Mouse (Mus musculus) MEL (cell line): ENCODE results near the gene Acvr1. TPM values are rescaled to one million over a fixed set of nuclear protein-coding genes. Genes with fewer than 3 reads are reported as not detected.

Source experiments
- DNase-seq: peaks from one replicate; pipeline ENCODE4 v3.0.0; 2011; ENCODE audit warnings: low read depth, low spot score
- H3K27ac ChIP-seq: 2 replicates; pipeline ENCODE4 v1.5.1; 2012; ENCODE audit warnings: low read depth, mild to moderate bottlenecking, control low read depth, low read length, moderate library complexity; ENCODE audit not compliant: control insufficient read depth
- H3K27me3 ChIP-seq, 2 experiments: fragments of 150-350 bp in 1 of 2; sonication (generic) in 1 of 2; 2 replicates each; pipeline ENCODE4 v1.6.1; 2012; ENCODE audit warnings: low read length in 2 of 2, mild to moderate bottlenecking in 2 of 2, improper control_type of control experiment in 1 of 2, moderate library complexity in 1 of 2; ENCODE audit not compliant: insufficient read depth in 2 of 2, control insufficient read depth in 1 of 2
- H3K36me3 ChIP-seq, 2 experiments: 2 replicates each; pipeline ENCODE4 v1.6.1; 2012 to 2014; ENCODE audit warnings: low read length in 2 of 2, improper control_type of control experiment in 1 of 2, inconsistent platforms in 1 of 2, mild to moderate bottlenecking in 1 of 2; ENCODE audit not compliant: insufficient read depth in 2 of 2, control insufficient read depth in 1 of 2
- H3K4me1 ChIP-seq, 2 experiments: fragments of 150-350 bp in 1 of 2; sonication (generic) in 1 of 2; 2 replicates each; pipeline ENCODE4 v1.6.1; 2012; ENCODE audit warnings: low read length in 2 of 2, improper control_type of control experiment in 1 of 2, mild to moderate bottlenecking in 1 of 2; ENCODE audit not compliant: insufficient read depth in 2 of 2, control insufficient read depth in 1 of 2
- H3K4me3 ChIP-seq, 2 experiments: fragments of 150-350 bp in 1 of 2; sonication (generic) in 1 of 2; 2 replicates each; pipeline ENCODE4 v1.5.1; 2012; ENCODE audit warnings: low read depth in 2 of 2, low read length in 2 of 2, mild to moderate bottlenecking in 2 of 2, moderate library complexity in 2 of 2, control low read depth in 1 of 2, improper control_type of control experiment in 1 of 2; ENCODE audit not compliant: control insufficient read depth in 1 of 2, insufficient read depth in 1 of 2
- H3K79me2 ChIP-seq: 2 replicates; pipeline ENCODE4 v1.6.1; 2012; ENCODE audit warnings: mild to moderate bottlenecking, low read length, moderate library complexity; ENCODE audit not compliant: control insufficient read depth, poor library complexity, insufficient read depth
- H3K9ac ChIP-seq: 2 replicates; pipeline ENCODE4 v1.6.1; 2012; ENCODE audit warnings: low read depth, mild to moderate bottlenecking, control low read depth, low read length, moderate library complexity; ENCODE audit not compliant: control insufficient read depth, poor library complexity, severe bottlenecking
- H3K9me3 ChIP-seq: fragments of 150-350 bp; sonication (generic); replicated peaks from 2 replicates; pipeline ENCODE4 v1.6.1; 2012; ENCODE audit warnings: mild to moderate bottlenecking, low read length, improper control_type of control experiment, moderate library complexity; ENCODE audit not compliant: insufficient read depth
- BHLHE40 ChIP-seq: IDR thresholded peaks from 2 replicates; pipeline ENCODE4 v1.6.1; 2012; ENCODE audit warnings: low read depth, mild to moderate bottlenecking, inconsistent platforms, low read length, improper control_type of control experiment, borderline replicate concordance
- CTCF ChIP-seq, 3 experiments: IDR thresholded peaks in 2 of 3; conservative IDR thresholded peaks in 1 of 3; 2 replicates each; pipeline ENCODE4 v1.5.1; 2011 to 2012; ENCODE audit warnings: low read length in 3 of 3, low read depth in 2 of 3, mild to moderate bottlenecking in 2 of 3, improper control_type of control experiment in 1 of 3, inconsistent platforms in 1 of 3, mixed read lengths in 1 of 3, moderate library complexity in 1 of 3; ENCODE audit not compliant: control insufficient read depth in 1 of 3, insufficient read depth in 1 of 3, poor library complexity in 1 of 3, severe bottlenecking in 1 of 3
- E2F4 ChIP-seq: IDR thresholded peaks from 2 replicates; pipeline ENCODE4 v1.6.1; 2011; ENCODE audit warnings: low read depth, low read length, improper control_type of control experiment, borderline replicate concordance
- EP300 ChIP-seq, 2 experiments: IDR thresholded peaks; 2 replicates each; pipeline ENCODE4 v1.6.1; 2011; ENCODE audit warnings: improper control_type of control experiment in 2 of 2, low read length in 2 of 2, low read depth in 1 of 2, mild to moderate bottlenecking in 1 of 2
- GABPA ChIP-seq: IDR thresholded peaks from 2 replicates; pipeline ENCODE4 v1.6.1; 2012; ENCODE audit warnings: low read depth, mild to moderate bottlenecking, inconsistent platforms, low read length, improper control_type of control experiment, moderate library complexity
- HCFC1 ChIP-seq: IDR thresholded peaks from 2 replicates; pipeline ENCODE4 v1.6.1; 2012; ENCODE audit warnings: low read depth, mild to moderate bottlenecking, inconsistent platforms, low read length, improper control_type of control experiment, moderate library complexity
- JUND ChIP-seq: IDR thresholded peaks from 2 replicates; pipeline ENCODE4 v1.6.1; 2011; ENCODE audit warnings: low read depth, mild to moderate bottlenecking, improper control_type of control experiment, low read length
- MAX ChIP-seq: IDR thresholded peaks from 2 replicates; pipeline ENCODE4 v1.6.1; 2011; ENCODE audit warnings: low read length, improper control_type of control experiment
- MAZ ChIP-seq: IDR thresholded peaks from 2 replicates; pipeline ENCODE4 v1.6.1; 2012; ENCODE audit warnings: low read depth, mild to moderate bottlenecking, inconsistent platforms, low read length, improper control_type of control experiment
- MXI1 ChIP-seq: IDR thresholded peaks from 2 replicates; pipeline ENCODE4 v1.6.1; 2011; ENCODE audit warnings: mild to moderate bottlenecking, low read depth, low read length, improper control_type of control experiment
- NRF1 ChIP-seq: IDR thresholded peaks from 2 replicates; pipeline ENCODE4 v1.6.1; 2014; ENCODE audit warnings: low read depth, mild to moderate bottlenecking, inconsistent platforms, low read length, improper control_type of control experiment, moderate library complexity; ENCODE audit not compliant: poor library complexity, insufficient read depth, severe bottlenecking
- POLR2A ChIP-seq, 2 experiments: IDR thresholded peaks; 2 replicates each; pipeline ENCODE4 v1.6.1; 2011 to 2012; ENCODE audit warnings: low read length in 2 of 2, mild to moderate bottlenecking in 2 of 2, control low read depth in 1 of 2, improper control_type of control experiment in 1 of 2, low read depth in 1 of 2, moderate library complexity in 1 of 2; ENCODE audit not compliant: control insufficient read depth in 1 of 2, insufficient read depth in 1 of 2, poor library complexity in 1 of 2
- POLR2AphosphoS5 ChIP-seq: IDR thresholded peaks from 2 replicates; pipeline ENCODE4 v1.6.1; 2012; ENCODE audit warnings: low read depth, borderline replicate concordance, mild to moderate bottlenecking, inconsistent platforms, low read length, moderate library complexity, mixed read lengths
- SIN3A ChIP-seq: IDR thresholded peaks from 2 replicates; pipeline ENCODE4 v1.6.1; 2012; ENCODE audit warnings: low read length, improper control_type of control experiment, inconsistent platforms
- TAL1 ChIP-seq: IDR thresholded peaks from 2 replicates; pipeline ENCODE4 v1.6.1; 2012; ENCODE audit warnings: mild to moderate bottlenecking, inconsistent platforms, low read length, moderate library complexity, mixed read lengths
- UBTF ChIP-seq: IDR thresholded peaks from 2 replicates; pipeline ENCODE4 v1.6.1; 2012; ENCODE audit warnings: low read depth, mild to moderate bottlenecking, inconsistent platforms, low read length, improper control_type of control experiment, moderate library complexity, borderline replicate concordance; ENCODE audit not compliant: insufficient read depth
- ZC3H11A ChIP-seq: IDR thresholded peaks from 2 replicates; pipeline ENCODE4 v1.6.1; 2012; ENCODE audit warnings: low read depth, mild to moderate bottlenecking, inconsistent platforms, low read length, improper control_type of control experiment
- ZKSCAN1 ChIP-seq: IDR thresholded peaks from 2 replicates; pipeline ENCODE4 v1.6.1; 2012; ENCODE audit warnings: low read depth, mild to moderate bottlenecking, inconsistent platforms, low read length, improper control_type of control experiment, moderate library complexity
- ZMIZ1 ChIP-seq: IDR thresholded peaks from 2 replicates; pipeline ENCODE4 v1.6.1; 2012; ENCODE audit warnings: low read depth, mild to moderate bottlenecking, inconsistent platforms, low read length, improper control_type of control experiment, moderate library complexity
- ZNF384 ChIP-seq: IDR thresholded peaks from 2 replicates; pipeline ENCODE4 v1.6.1; 2012; ENCODE audit warnings: low read depth, mild to moderate bottlenecking, inconsistent platforms, low read length, improper control_type of control experiment
- polyA plus RNA-seq, 2 experiments: library from polyadenylated mRNA; stranded (reverse) in 1 of 2; unstranded in 1 of 2; fragments of >175 nt in 1 of 2; fragments of >200 nt in 1 of 2; gene quantifications; 2 replicates each; pipeline versions ENCODE4 v1.2.1 to v1.2.4; 2012; ENCODE audit warnings: low replicate concordance in 2 of 2, low read depth in 1 of 2; ENCODE audit not compliant: insufficient read length in 2 of 2, insufficient read depth in 1 of 2, missing spikeins in 1 of 2
- total RNA-seq: library from RNA; depleted of rRNA; stranded (reverse); fragments of 300-350 nt; gene quantifications from 2 replicates; pipeline ENCODE4 v1.2.3, GENCODE M21; 2012

Gene Acvr1
- total and polyA plus RNA-seq, 3 experiments, result not detected

DNA sequence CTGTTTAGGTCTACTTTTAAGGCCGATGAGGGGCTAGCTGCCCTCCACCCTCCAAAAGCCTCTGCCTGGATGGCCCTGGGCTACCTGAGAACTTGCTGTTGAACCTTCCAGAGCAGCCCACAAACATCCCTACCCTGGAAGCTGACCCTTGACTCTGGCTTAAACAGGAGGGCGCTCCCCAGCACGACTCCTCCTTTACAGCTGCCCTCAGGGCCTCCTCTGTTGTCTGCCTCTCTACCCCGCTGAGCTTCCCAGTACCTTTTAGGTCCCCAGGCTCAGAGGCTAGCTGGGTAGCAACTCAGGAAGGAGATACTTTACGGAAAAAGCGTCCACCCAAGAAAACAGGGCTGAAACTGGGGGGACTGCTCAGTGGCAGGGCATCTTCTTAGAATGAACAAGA lies 15.1 kb downstream of the Acvr1 start:
- Histone ChIP-seq H3K36me3 (no peaks in the 10 kb centered on the region), H3K9me3 (no peaks in the 10 kb centered on the region), H3K27ac (no peak overlapping the region), H3K27me3 (no peaks in the 10 kb centered on the region), H3K4me3 (no peak overlapping the region), H3K4me1 (no peaks in the 10 kb centered on the region), H3K79me2 (no peaks in the 10 kb centered on the region), H3K9ac (no peak overlapping the region)
- TF ChIP-seq EP300 (IDR thresholded peaks at IDR 0.05; ENCODE audit: low read depth in 1 of 2, low read length in 2 of 2), result no peak
- no peak for TF ChIP-seq POLR2AphosphoS5
- no peak for TF ChIP-seq ZNF384
- TF ChIP-seq CTCF (IDR thresholded peaks at IDR 0.05 in 2 of 3, conservative IDR thresholded peaks at IDR 0.05 in 1 of 3; ENCODE audit: control insufficient read depth in 1 of 3, insufficient read depth in 1 of 3, low read depth in 2 of 3, low read length in 3 of 3, poor library complexity in 1 of 3, severe bottlenecking in 1 of 3), result no peak
- TF ChIP-seq HCFC1, result no peak
- DNase-seq, result no peak

GRCm38 (mm10) chr2:58550488-58550887 lies 16.5 kb downstream of the Acvr1 start:
- no peak for DNase-seq
- TF ChIP-seq ZNF384 (no peak), POLR2AphosphoS5 (no peak), ZKSCAN1 (no peak), UBTF (no peak), GABPA (no peak), SIN3A (no peak), POLR2A (IDR thresholded peaks at IDR 0.05; ENCODE audit: control insufficient read depth in 1 of 2, insufficient read depth in 1 of 2, low read depth in 1 of 2, low read length in 2 of 2, poor library complexity in 1 of 2) (no peak), TAL1 (no peak), MAX (no peak), JUND (no peak)
- Histone ChIP-seq H3K4me1 (no peaks in the 10 kb centered on the region), H3K4me3 (no peak overlapping the region), H3K27me3 (no peaks in the 10 kb centered on the region; a peak in 1 of 4 replicates), H3K9me3 (no peaks in the 10 kb centered on the region), H3K36me3 (no peaks in the 10 kb centered on the region), H3K27ac (no peak overlapping the region), H3K79me2 (no peaks in the 10 kb centered on the region), H3K9ac (no peak overlapping the region)

GRCm38 (mm10) chr2:58549960-58550359 lies 17.0 kb downstream of the Acvr1 start:
- no peaks in the 10 kb centered on the region for H3K4me1 ChIP-seq
- TF ChIP-seq MXI1 (no peak), TAL1 (no peak), NRF1 (no peak), POLR2AphosphoS5 (no peak), MAZ (no peak), E2F4 (no peak), ZNF384 (no peak), BHLHE40 (no peak), ZC3H11A (no peak), UBTF (no peak), ZMIZ1 (no peak)
- no peak for DNase-seq

More at GRCm38 (mm10) chr2:58549960-58550359, 17.0 kb downstream of the Acvr1 start:
- Histone ChIP-seq H3K9me3 (no peaks in the 10 kb centered on the region), H3K27ac (no peak overlapping the region), H3K79me2 (no peaks in the 10 kb centered on the region), H3K36me3 (no peaks in the 10 kb centered on the region), H3K9ac (no peak overlapping the region), H3K27me3 (no peaks in the 10 kb centered on the region; a peak in 1 of 4 replicates), H3K4me3 (no peak overlapping the region)
